In the genomic region with DNA sequence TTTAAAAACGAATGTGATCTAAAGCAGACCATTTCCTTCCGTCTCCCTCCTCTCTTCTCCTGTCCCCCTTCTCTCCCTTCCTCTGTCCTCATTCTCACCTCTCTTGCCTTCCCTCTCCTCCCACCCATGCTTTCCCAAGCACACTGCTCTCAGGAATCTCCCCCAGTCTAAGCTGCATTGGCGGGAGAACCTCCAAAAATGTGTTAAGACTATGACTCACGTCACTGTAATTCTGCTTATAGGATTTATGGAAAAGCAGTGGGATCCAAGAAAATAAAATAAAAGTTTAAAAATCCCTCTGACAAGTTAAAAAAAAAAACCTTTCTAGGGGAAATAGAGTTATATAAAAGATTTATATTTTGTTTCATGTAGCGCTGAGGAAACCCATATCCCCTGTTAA, we compare ENCODE assay signal across 23 mouse cellular contexts.
DNase-seq lines count a peak whose midpoint lies in the region; ATAC-seq lines count a peak whose summit lies in the region.
"Had no signal": no experiment of that assay in that cellular context is flagged by ENCODE, and none has a peak within 500 bp of the region (broad histone marks: within the 10 kb centered on the region; RNA-seq: fewer than 3 reads in every experiment).

No protein-coding gene starts in this region.

- peak; percentile 38 to 56 for DNase-seq in frontal cortex, postnatal 36 days (ENCODE audit: low spot score in 2 of 2)
- no peak for DNase-seq in frontal cortex, postnatal 14 days (ENCODE audit: low spot score in 2 of 2)
- DNase-seq in left cerebral cortex, adult 18-20 months (ENCODE audit: low spot score in 2 of 2): peak; percentile 38 to 59
- DNase-seq in left cerebral cortex, postnatal 10 days (ENCODE audit: extremely low spot score in 1 of 2, low spot score in 2 of 2): no peak
- DNase-seq in brain, adult 2 months (ENCODE audit: low read depth, low spot score): peak; percentile 85
- no peak for DNase-seq in Muller cell, postnatal 12 days (ENCODE audit: inconsistent ontology term)
- DNase-seq: adrenal gland, postnatal 25 days; B cell, adult 2 months; cerebellum, adult 8-10 months; heart, postnatal 10 days; layer of hippocampus, postnatal 36 days; lung, adult 2 months; lung, postnatal 36 days; thymus, postnatal 4 days had no signal

- H3K4me1 ChIP-seq in stomach, embryonic 15.5 days: no peaks in the 10 kb centered on the region
- H3K4me1 ChIP-seq: embryonic facial prominence, embryonic 12.5 days; heart, embryonic 10.5 days; hindbrain, embryonic 12.5 days; neural tube, embryonic 12.5 days had no signal

- H3K9ac ChIP-seq in stomach, embryonic 15.5 days: no peak overlapping the region
- H3K9ac ChIP-seq: embryonic facial prominence, embryonic 12.5 days; hindbrain, embryonic 12.5 days; neural tube, embryonic 12.5 days had no signal

- H3K4me2 ChIP-seq in stomach, embryonic 15.5 days: no peak overlapping the region
- H3K4me2 ChIP-seq: embryonic facial prominence, embryonic 12.5 days; hindbrain, embryonic 12.5 days; liver, embryonic 11.5 days; midbrain, embryonic 11.5 days; neural tube, embryonic 12.5 days had no signal

- H3K9me3 ChIP-seq in stomach, embryonic 15.5 days: no peaks in the 10 kb centered on the region
- H3K9me3 ChIP-seq: embryonic facial prominence, embryonic 12.5 days; heart, embryonic 10.5 days; hindbrain, embryonic 12.5 days; neural tube, embryonic 12.5 days had no signal

- ATAC-seq in stomach, embryonic 15.5 days (ENCODE audit: insufficient read depth, low FRiP score, low read depth): peak; percentile 71; the same call in 1 of the 2 replicates
- ATAC-seq: inflammation-experienced regulatory T-cells, adult 6 months; Patski had no signal

- 49% methylated on average over 5 of the region's 5 CpGs for whole genome bisulfite sequencing in stomach, embryonic 15.5 days

- H3K36me3 ChIP-seq in stomach, embryonic 15.5 days: no peaks in the 10 kb centered on the region
- H3K36me3 ChIP-seq: embryonic facial prominence, embryonic 12.5 days; hindbrain, embryonic 12.5 days; neural tube, embryonic 12.5 days had no signal

- H3K27me3 ChIP-seq in stomach, embryonic 15.5 days (replicated peaks): no peaks in the 10 kb centered on the region
- H3K27me3 ChIP-seq: embryonic facial prominence, embryonic 12.5 days; hindbrain, embryonic 12.5 days; neural tube, embryonic 12.5 days; Patski had no signal

- intact Hi-C loops in left cerebral cortex, postnatal 10 days (cut with DNase I): no loop called here

- H3K4me3 ChIP-seq in stomach, embryonic 15.5 days (replicated peaks): no peak overlapping the region
- H3K4me3 ChIP-seq: embryonic facial prominence, embryonic 12.5 days; heart, embryonic 10.5 days; hindbrain, embryonic 12.5 days; neural tube, embryonic 12.5 days had no signal

- H3K27ac ChIP-seq in stomach, embryonic 15.5 days: no peak overlapping the region
- H3K27ac ChIP-seq: embryonic facial prominence, embryonic 12.5 days; heart, embryonic 10.5 days; hindbrain, embryonic 12.5 days; neural tube, embryonic 12.5 days had no signal

Comparison
In these comparisons a context has a peak if more than half of its experiments do, and no peak if none do; other contexts are left out.
1. DNase-seq: peak in frontal cortex, postnatal 36 days (2 of 2), left cerebral cortex, adult 18-20 months (2 of 2) and brain, adult 2 months (single experiment); none in frontal cortex, postnatal 14 days (0 of 2), left cerebral cortex, postnatal 10 days (0 of 2) and Muller cell, postnatal 12 days (single experiment).